Mouse (Mus musculus) E14TG2a.4 (cell line): ENCODE measurements around the gene Arih2.

ENCODE experiments used
- CTCF ChIP-seq: conservative IDR thresholded peaks from 2 replicates; pipeline ENCODE4 v1.5.1; 2014; ENCODE audit warnings: low read length
- NANOG ChIP-seq: IDR thresholded peaks from 2 replicates; pipeline ENCODE4 v1.6.1; 2014; ENCODE audit warnings: borderline replicate concordance, low read length, mixed read lengths

- no peak for TF ChIP-seq CTCF
- no peak for TF ChIP-seq NANOG
Observed at GRCm38 (mm10) chr9:108565881-108566814, 83.0 kb downstream of the Arih2 start.
